Mouse (Mus musculus): ENCODE measurements around the gene Bzw2.
A peak's percentile ranks its signal among the peaks of the same experiment; 100 is the strongest.

Bzw2 gene

DNA sequence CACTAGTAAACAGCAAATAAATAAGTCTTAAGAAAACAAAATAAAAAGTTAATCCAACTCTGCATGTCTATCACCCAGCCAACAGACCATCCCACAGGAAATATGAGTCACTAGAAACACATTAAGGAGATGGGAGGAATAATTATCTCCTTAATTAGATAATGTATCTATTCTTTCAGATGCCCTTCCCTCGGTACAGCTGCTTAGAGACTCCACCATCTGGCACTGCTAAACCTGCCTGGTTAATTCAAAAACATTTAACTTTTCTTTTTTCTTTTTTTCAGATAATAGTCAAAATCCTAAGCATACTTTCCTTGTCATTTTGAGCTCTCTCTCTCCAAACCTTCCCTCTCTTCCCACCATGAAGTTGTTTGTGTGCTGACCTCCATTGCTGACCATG, 92.0 kb downstream of the Bzw2 start:
- DNase-seq: no peak

DNA sequence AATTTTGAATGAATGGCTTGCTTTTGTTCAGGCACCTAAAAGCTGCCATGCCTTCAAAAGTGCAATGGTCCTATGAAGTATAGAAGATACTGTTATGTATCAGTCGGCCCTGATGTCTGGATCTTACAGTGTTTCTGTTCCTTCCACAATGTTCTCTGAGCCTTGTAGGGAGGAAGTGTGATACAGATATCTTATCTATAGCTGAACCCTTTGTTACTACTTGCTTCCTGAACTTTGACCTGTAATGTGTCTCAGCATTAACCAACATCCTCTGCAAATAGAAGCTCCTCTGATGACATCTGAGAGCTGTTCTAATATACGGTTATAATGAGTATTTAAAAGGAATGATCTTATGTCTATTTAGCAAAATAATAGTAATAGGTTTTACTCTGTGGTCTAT, 100.2 kb downstream of the Bzw2 start:
- DNase-seq: no peak

DNA sequence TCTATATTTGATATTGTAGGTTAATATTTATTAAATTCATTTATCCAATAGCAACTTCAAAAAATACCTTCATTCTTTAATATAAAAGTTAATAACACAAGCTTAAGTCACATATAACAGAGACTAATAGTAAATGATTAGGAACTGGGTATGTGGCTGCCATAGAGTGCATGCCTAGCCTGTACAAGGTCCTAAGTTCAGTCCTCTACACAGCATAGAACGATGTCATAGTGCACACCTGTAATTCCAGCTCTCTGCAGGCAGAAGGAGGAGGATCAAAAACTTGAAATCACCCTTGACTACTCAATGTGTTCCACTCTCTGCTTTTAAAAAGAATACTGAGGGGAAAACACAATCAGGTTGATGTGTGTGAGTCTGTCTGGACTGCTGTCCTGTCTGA, 107.6 kb downstream of the Bzw2 start:
- DNase-seq: no peak

DNA sequence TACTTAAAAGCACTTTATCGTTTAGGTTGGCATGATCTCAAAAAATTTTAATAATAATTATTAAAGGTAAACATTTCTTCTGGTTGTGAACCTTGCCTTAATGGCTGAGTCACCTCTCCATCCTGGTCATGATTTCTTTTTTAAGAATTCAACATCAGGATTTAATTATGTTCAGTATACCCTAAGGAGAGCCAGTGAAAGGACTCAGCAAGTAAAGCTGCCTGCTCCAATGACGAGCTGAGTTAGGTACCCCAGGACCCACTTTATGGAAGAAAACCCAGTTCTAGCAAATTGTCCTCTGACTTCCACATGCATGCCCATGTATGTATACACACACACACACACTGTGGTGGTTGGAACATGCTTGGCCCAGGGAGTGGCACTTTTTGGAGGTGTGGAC, 110.3 kb downstream of the Bzw2 start:
- DNase-seq: no peak

DNA sequence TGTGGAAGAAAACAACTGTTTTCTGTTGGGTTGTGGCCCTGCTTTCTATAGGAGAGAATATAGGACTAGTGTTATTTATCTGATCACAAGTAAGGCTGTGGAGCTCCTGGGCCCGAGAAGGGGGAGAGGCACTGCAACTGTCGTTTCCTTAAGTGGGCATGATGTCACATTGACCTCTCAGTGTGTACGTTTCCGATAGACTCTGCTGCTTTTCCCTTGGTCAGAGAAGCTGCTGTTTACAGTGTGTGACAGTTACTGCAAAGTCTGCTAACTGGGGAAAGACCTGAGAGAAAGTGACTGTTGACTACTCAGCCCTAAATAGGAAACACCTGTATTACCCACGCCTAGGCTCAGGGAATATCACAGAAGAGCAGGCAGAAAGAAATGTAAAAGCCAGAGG, 111.7 kb downstream of the Bzw2 start:
- DNase-seq: no peak

DNA sequence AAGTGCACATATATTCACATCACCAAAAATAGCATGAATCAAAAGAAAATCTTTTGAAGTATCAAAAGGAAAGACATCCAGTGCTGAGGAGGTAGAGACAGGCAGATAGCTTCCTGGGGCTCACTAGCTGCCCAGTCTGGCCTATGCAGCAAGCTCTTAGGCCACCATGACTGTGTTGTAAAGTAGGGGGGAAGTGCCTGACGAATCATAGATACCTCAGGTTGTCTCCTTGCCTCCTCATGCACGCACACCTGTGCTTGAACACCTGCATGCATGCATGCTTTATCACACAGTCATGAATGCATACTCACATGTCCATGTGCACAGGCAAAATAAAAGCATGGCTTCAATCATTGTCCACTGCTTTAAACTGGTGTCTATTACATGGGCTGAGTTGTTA, 113.2 kb downstream of the Bzw2 start:
- DNase-seq: no peak

DNA sequence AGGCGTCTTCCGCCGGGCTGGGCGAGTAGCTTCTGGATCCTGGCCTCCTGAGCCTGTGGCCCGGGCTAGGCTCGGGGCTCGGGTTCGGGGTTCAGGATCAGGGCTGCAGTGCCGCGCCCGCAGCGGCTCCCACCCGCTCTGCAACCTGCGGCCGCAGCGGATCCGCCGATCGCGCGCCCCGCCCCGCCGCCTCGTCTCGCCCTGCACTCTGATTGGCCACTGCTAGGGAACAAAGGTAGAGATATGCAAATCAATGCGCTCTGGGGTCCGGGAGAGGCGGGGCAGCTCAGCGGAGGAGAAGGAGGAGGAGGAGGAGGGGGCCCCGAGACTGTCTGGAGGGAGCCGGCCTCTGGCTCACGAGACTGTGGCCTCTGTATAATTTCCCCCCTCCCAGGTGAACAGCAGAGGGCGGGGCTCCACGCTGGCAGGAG, 115.5 kb downstream of the Bzw2 start, which contains the start of gene Tspan13:
TSS of gene Tspan13 (minus strand) at position 153 of the 431 bp plus-strand sequence.
- peak; percentile 94 to 98 for DNase-seq
